Comparison of ENCODE assay signal across 30 mouse cellular contexts in genomic region chr3:154761108-154761507, GRCm38 (mm10).
"Had no signal": no experiment of that assay in that cellular context is flagged by ENCODE, and none has a peak within 500 bp of the region (broad histone marks: within the 10 kb centered on the region; RNA-seq: fewer than 3 reads in every experiment).

No protein-coding gene starts in this region.

- DNase-seq: left cerebral cortex, postnatal 4 days; liver; liver, embryonic 13.5 days; liver, postnatal 0 days; lung, adult 18-20 months; lung, adult 2 months; lung, embryonic 14.5 days; lung, postnatal 10 days; lung, postnatal 14 days; lung, postnatal 36 days; lung, postnatal 4 days; midbrain, embryonic 14.5 days had no signal

- H3K36me3 ChIP-seq: limb, embryonic 10.5 days; limb, embryonic 12.5 days; limb, embryonic 13.5 days; limb, embryonic 15.5 days; liver, embryonic 12.5 days; liver, embryonic 13.5 days; liver, embryonic 15.5 days; lung, embryonic 15.5 days; midbrain, embryonic 10.5 days; midbrain, embryonic 12.5 days; midbrain, embryonic 13.5 days; midbrain, embryonic 15.5 days; neural tube, embryonic 12.5 days had no signal

- H3K27me3 ChIP-seq: limb, embryonic 15.5 days; liver, embryonic 12.5 days; liver, embryonic 13.5 days; liver, embryonic 15.5 days; lung, embryonic 15.5 days; megakaryocyte, embryonic 14.5 days; midbrain, embryonic 12.5 days; midbrain, embryonic 13.5 days; midbrain, embryonic 15.5 days; neural tube, embryonic 12.5 days had no signal

- ATAC-seq: liver, embryonic 12.5 days; liver, postnatal 0 days; lung, postnatal 0 days; midbrain, embryonic 13.5 days; midbrain, embryonic 15.5 days; midbrain, embryonic 16.5 days had no signal

- H3K4me3 ChIP-seq: limb, embryonic 10.5 days; limb, embryonic 12.5 days; limb, embryonic 13.5 days; limb, embryonic 15.5 days; liver, embryonic 12.5 days; liver, embryonic 13.5 days; liver, embryonic 15.5 days; lung, embryonic 15.5 days; megakaryocyte, embryonic 14.5 days; midbrain, embryonic 10.5 days; midbrain, embryonic 12.5 days; midbrain, embryonic 13.5 days; midbrain, embryonic 15.5 days; myocyte; neural tube, embryonic 12.5 days had no signal

- H3K27ac ChIP-seq: limb, embryonic 10.5 days; limb, embryonic 12.5 days; limb, embryonic 13.5 days; limb, embryonic 15.5 days; liver, embryonic 12.5 days; liver, embryonic 13.5 days; liver, embryonic 14.5 days; liver, embryonic 15.5 days; lung, embryonic 15.5 days; macrophage; midbrain, embryonic 10.5 days; midbrain, embryonic 12.5 days; midbrain, embryonic 13.5 days; midbrain, embryonic 15.5 days; neural tube, embryonic 12.5 days had no signal
